Comparison of ENCODE assay signal across 20 mouse cellular contexts in the genomic region with DNA sequence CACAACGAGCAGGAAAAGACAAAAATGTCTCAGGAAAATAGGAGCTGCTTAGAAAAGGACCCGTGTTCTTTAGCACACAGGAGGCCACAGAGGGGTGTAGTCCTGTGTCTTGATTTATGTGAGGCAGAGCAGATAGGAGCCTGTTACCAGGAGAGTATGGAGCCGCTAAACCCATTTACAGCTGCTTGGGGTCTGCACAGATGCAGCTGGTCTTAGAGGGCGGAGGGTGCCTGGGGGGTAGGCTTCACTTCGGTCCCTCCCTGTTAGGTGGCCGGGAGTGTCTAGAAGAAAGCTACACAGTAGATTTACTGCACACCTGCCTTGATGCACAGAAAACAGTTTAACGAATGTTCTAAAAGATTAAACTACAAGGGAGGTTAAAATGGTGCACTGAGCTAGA.
DNase-seq lines count a peak whose midpoint lies in the region; TF ChIP-seq lines count a peak whose summit lies in the region.
"Had no signal": no experiment of that assay in that cellular context is flagged by ENCODE, and none has a peak within 500 bp of the region (broad histone marks: within the 10 kb centered on the region; RNA-seq: fewer than 3 reads in every experiment).

No protein-coding gene starts in this region.

- 55% methylated on average over 7 of the region's 7 CpGs for WGBS in thymus, adult 2 months

- no peak for TF ChIP-seq POLR2A in thymus, adult 2 months (IDR thresholded peaks at IDR 0.05; ENCODE audit: control insufficient read depth, extremely low read depth, insufficient read depth, low read length, poor library complexity)

- H3K27me3 ChIP-seq in thymus, adult 2 months (ENCODE audit: control insufficient read depth, insufficient read depth, low read length) = no peaks in the 10 kb centered on the region
- H3K27me3 ChIP-seq: embryonic facial prominence, embryonic 12.5 days; forebrain, embryonic 15.5 days had no signal

- peaks cover 28% of the 10 kb centered on the region for H3K4me1 ChIP-seq in thymus, adult 2 months (replicated peaks; ENCODE audit: control insufficient read depth, insufficient read depth, low read length)
- H3K4me1 ChIP-seq: embryonic facial prominence, embryonic 12.5 days; forebrain, embryonic 15.5 days had no signal

- no peak overlapping the region for H3K27ac ChIP-seq in thymus, adult 2 months (ENCODE audit: control insufficient read depth, insufficient read depth, low read length)
- H3K27ac ChIP-seq: embryonic facial prominence, embryonic 12.5 days; forebrain, embryonic 15.5 days; heart, embryonic 13.5 days had no signal

- DNase-seq in embryo, embryonic 10 days (ENCODE audit: low spot score) = peak; percentile 21
- DNase-seq in embryo, embryonic 9.5 days (ENCODE audit: extremely low spot score) = no peak
- DNase-seq in thymus, adult 2 months = peak; percentile 16
- DNase-seq in thymus, adult 18-20 months = no peak
- peak; percentile 8 to 48 for DNase-seq in thymus, postnatal 36 days
- DNase-seq in left cerebral cortex, adult 8-10 months (ENCODE audit: low spot score in 2 of 2) = no peak
- no peak for DNase-seq in layer of hippocampus, postnatal 10 days (ENCODE audit: low spot score in 2 of 2)
- DNase-seq: adrenal gland, adult 8-10 months; adrenal gland, postnatal 36 days; B cell, adult 2 months; cerebellum, adult 2 months; cerebellum, postnatal 10 days; embryo, embryonic 11 days; gastrocnemius, postnatal 36 days; heart, adult 11 months; heart, postnatal 36 days had no signal

- TF ChIP-seq CTCF in thymus, adult 2 months (IDR thresholded peaks at IDR 0.05; ENCODE audit: borderline replicate concordance, control insufficient read depth, extremely low read depth, insufficient read depth, low read length, poor library complexity) = no peak

- H3K36me3 ChIP-seq in thymus, adult 2 months (ENCODE audit: control insufficient read depth, insufficient read depth, low read length) = no peaks in the 10 kb centered on the region
- H3K36me3 ChIP-seq: embryonic facial prominence, embryonic 12.5 days; forebrain, embryonic 15.5 days; G1E; heart, embryonic 13.5 days had no signal

- no peak overlapping the region for H3K4me3 ChIP-seq in thymus, adult 2 months (ENCODE audit: control insufficient read depth, insufficient read depth, low read length)
- H3K4me3 ChIP-seq: embryonic facial prominence, embryonic 12.5 days; forebrain, embryonic 15.5 days; heart, embryonic 13.5 days had no signal

Comparison
In these comparisons a context has a peak if more than half of its experiments do, and no peak if none do; other contexts are left out.
1. DNase-seq: peak in embryo, embryonic 10 days (single experiment), thymus, adult 2 months (single experiment) and thymus, postnatal 36 days (2 of 2); none in embryo, embryonic 9.5 days (single experiment), thymus, adult 18-20 months (0 of 2), left cerebral cortex, adult 8-10 months (0 of 2) and layer of hippocampus, postnatal 10 days (0 of 2).